Mouse (Mus musculus): ENCODE results near the gene Cdc6. TPM values are rescaled to one million over a fixed set of nuclear protein-coding genes. Genes with fewer than 3 reads are reported as not detected.
"Not testable (repeated sequence)": the region's sequence is repeated elsewhere in the genome, so short reads cannot be mapped to it uniquely, and the experiment has no call there.

Gene Cdc6
- total and polyA plus RNA-seq, 3 experiments = 0.13 to 0.32 (median 0.14) TPM

GRCm38 (mm10) chr11:98910415-98910814, 2.8 kb downstream of the Cdc6 start:
- no peak overlapping the region for H3K27ac ChIP-seq
- 70% methylated on average over 11 of the region's 11 CpGs for WGBS
- H3K27me3 ChIP-seq (ENCODE audit: control insufficient read depth, insufficient read depth, low read length) = no peaks in the 10 kb centered on the region
- no peaks in the 10 kb centered on the region for H3K36me3 ChIP-seq (ENCODE audit: control insufficient read depth, insufficient read depth, low read length)
- H3K4me3 ChIP-seq = no peak overlapping the region
- H3K79me2 ChIP-seq (replicated peaks; ENCODE audit: control insufficient read depth, insufficient read depth, low read length) = no peaks in the 10 kb centered on the region
- TF ChIP-seq POLR2A (IDR thresholded peaks at IDR 0.05; ENCODE audit: insufficient read depth, low read depth, low read length) = no peak
- TF ChIP-seq CTCF (IDR thresholded peaks at IDR 0.05) = no peak
- no peak for TF ChIP-seq EP300 (IDR thresholded peaks at IDR 0.05; ENCODE audit: insufficient read depth, low read depth, low read length)
- peaks cover 1% of the 10 kb centered on the region; the same call in 1 of the 2 replicates for H3K4me1 ChIP-seq (ENCODE audit: control insufficient read depth, insufficient read depth, low read length)
- H3K9ac ChIP-seq (ENCODE audit: low read depth, low read length) = no peak overlapping the region
- intact Hi-C loops (cut with DNase I) = no loop called here
- DNase-seq = peak; percentile 28 to 41

DNA sequence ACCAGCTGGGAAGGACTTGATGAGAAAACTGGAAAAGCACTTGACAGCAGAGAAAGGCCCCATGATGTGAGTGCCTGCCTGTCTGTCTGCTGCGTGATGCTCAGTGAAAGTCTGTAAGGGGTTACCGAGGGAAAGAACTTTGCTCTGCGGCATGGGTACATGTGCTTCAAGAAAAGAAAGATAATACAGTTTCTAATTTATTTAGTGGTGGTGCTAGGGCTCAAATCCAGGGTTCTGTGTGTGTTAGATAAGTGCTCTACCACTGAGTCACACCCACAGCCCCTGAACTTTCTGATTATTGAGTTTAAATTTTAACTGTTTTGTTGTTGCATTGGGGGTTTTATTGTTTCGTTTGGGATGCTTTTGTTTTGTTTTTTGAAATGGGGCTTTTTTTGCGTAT, 3.9 kb downstream of the Cdc6 start:
- H3K27me3 ChIP-seq (ENCODE audit: control insufficient read depth, insufficient read depth, low read length) = no peaks in the 10 kb centered on the region
- no peaks in the 10 kb centered on the region for H3K79me2 ChIP-seq (replicated peaks; ENCODE audit: control insufficient read depth, insufficient read depth, low read length)
- DNase-seq = no peak
- peaks cover 1% of the 10 kb centered on the region; the same call in 1 of the 2 replicates for H3K4me1 ChIP-seq (ENCODE audit: control insufficient read depth, insufficient read depth, low read length)
- H3K9ac ChIP-seq (ENCODE audit: low read depth, low read length) = no peak overlapping the region
- 70% methylated on average over 5 of the region's 5 CpGs for WGBS
- H3K36me3 ChIP-seq (ENCODE audit: control insufficient read depth, insufficient read depth, low read length) = no peaks in the 10 kb centered on the region
- TF ChIP-seq POLR2A (IDR thresholded peaks at IDR 0.05; ENCODE audit: insufficient read depth, low read depth, low read length) (no peak), CTCF (IDR thresholded peaks at IDR 0.05) (no peak), EP300 (IDR thresholded peaks at IDR 0.05; ENCODE audit: insufficient read depth, low read depth, low read length) (no peak)
- no peak overlapping the region for H3K27ac ChIP-seq
- intact Hi-C loops (cut with DNase I) = no loop called here
- H3K4me3 ChIP-seq = no peak overlapping the region

- no peak overlapping the region for H3K27ac ChIP-seq
- H3K36me3 ChIP-seq (ENCODE audit: control insufficient read depth, insufficient read depth, low read length) = no peaks in the 10 kb centered on the region
- H3K79me2 ChIP-seq (replicated peaks; ENCODE audit: control insufficient read depth, insufficient read depth, low read length) = no peaks in the 10 kb centered on the region
- no peak overlapping the region for H3K4me3 ChIP-seq
- WGBS = 79% methylated on average over 11 of the region's 11 CpGs
- intact Hi-C loops (cut with DNase I) = no loop called here
- DNase-seq = peak; percentile 21 to 23
- TF ChIP-seq EP300 (IDR thresholded peaks at IDR 0.05; ENCODE audit: insufficient read depth, low read depth, low read length) (no peak), POLR2A (IDR thresholded peaks at IDR 0.05; ENCODE audit: insufficient read depth, low read depth, low read length) (no peak), CTCF (IDR thresholded peaks at IDR 0.05) (no peak)
- H3K27me3 ChIP-seq (ENCODE audit: control insufficient read depth, insufficient read depth, low read length) = no peaks in the 10 kb centered on the region
- H3K9ac ChIP-seq (ENCODE audit: low read depth, low read length) = no peak overlapping the region
- peaks cover 9% of the 10 kb centered on the region for H3K4me1 ChIP-seq (ENCODE audit: control insufficient read depth, insufficient read depth, low read length)
Observed at GRCm38 (mm10) chr11:98914196-98914595, 6.6 kb downstream of the Cdc6 start.

DNA sequence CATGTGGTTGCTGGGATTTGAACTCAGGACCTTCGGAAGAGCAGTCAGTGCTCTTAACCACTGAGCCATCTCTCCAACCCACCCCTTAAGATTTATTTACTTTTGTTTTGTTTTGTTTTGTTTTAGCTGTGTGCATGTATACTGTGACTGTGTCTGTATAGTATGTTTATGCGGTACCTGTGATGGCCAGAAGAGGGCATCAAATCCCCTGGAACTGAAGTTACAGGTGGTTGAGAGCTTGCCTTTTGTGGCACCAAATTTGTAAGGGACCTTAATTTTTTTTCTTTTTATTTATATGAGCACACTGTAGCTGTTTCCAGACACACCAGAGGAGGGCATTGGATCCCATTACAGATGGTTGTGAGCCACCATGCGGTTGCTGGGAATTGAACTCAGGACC, 8.8 kb downstream of the Cdc6 start:
- H3K4me3 ChIP-seq; H3K27me3 ChIP-seq (ENCODE audit: control insufficient read depth, insufficient read depth, low read length); H3K9ac ChIP-seq (ENCODE audit: low read depth, low read length); H3K36me3 ChIP-seq (ENCODE audit: control insufficient read depth, insufficient read depth, low read length); intact Hi-C loops (cut with DNase I); H3K79me2 ChIP-seq (replicated peaks; ENCODE audit: control insufficient read depth, insufficient read depth, low read length); DNase-seq; H3K4me1 ChIP-seq (ENCODE audit: control insufficient read depth, insufficient read depth, low read length); H3K27ac ChIP-seq: not testable (repeated sequence)
- peak; percentile 55 for TF ChIP-seq CTCF (IDR thresholded peaks at IDR 0.05)
- 96% methylated on average over 3 of the region's 3 CpGs for WGBS

DNA sequence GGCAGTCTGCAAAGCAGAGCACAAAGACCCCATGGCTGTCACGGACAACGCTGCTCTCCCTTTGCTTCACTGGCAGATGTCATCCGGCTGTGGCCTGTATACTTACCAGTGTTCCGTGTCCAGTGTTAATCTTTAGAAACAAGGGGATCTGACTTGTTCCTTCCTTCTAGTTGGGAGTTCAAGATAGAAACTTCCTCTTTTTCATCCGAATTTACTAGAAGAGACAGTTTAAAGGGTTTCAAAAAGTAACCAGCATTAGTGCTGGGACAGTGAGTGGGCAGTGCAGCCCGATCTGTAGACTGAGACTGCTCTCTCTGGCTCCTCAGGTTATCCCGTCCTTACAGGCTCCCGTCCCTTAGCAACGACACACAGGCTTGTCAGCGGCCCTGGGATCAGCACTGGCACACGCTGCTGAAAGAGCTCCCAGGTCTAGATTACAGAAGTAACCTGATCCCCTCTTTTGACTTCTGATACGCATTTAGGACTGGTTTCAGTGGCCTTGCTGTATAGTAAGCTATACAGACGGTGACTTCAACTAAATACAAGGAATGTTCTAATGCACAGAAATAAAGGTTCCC, 9.9 kb downstream of the Cdc6 start:
- Histone ChIP-seq H3K36me3 (ENCODE audit: control insufficient read depth, insufficient read depth, low read length) (no peaks in the 10 kb centered on the region), H3K4me3 (no peak overlapping the region), H3K27me3 (ENCODE audit: control insufficient read depth, insufficient read depth, low read length) (no peaks in the 10 kb centered on the region), H3K4me1 (ENCODE audit: control insufficient read depth, insufficient read depth, low read length) (peaks cover 12% of the 10 kb centered on the region), H3K27ac (peak overlapping the region; percentile 51), H3K9ac (ENCODE audit: low read depth, low read length) (no peak overlapping the region), H3K79me2 (replicated peaks; ENCODE audit: control insufficient read depth, insufficient read depth, low read length) (no peaks in the 10 kb centered on the region)
- peak; percentile 40 to 45 for DNase-seq
- intact Hi-C loops (cut with DNase I) = no loop called here
- 40% methylated on average over 13 of the region's 13 CpGs for WGBS
- TF ChIP-seq POLR2A (IDR thresholded peaks at IDR 0.05; ENCODE audit: insufficient read depth, low read depth, low read length) (no peak), CTCF (IDR thresholded peaks at IDR 0.05) (no peak), EP300 (IDR thresholded peaks at IDR 0.05; ENCODE audit: insufficient read depth, low read depth, low read length) (no peak)

DNA sequence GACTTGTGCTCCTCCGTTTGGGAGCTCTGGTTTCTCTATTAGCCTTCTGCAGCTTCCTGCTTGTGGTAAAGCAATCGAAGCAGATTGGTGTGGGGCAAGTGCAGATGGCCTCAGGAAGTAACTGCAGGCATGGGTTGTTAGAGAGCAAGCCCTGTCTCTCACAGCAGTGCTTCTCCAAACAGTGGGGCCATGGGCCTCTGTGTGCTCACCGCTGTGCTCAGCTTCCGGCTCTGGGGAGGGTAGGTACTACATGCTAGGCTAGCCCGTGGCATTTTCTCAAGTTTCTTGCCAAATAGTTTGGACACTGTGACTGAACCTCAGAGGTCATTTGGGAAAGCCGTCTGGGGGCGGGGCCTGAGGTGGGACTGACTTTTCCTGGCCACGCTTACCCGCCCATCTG, 10.6 kb downstream of the Cdc6 start:
- intact Hi-C loops (cut with DNase I) = no loop called here
- Histone ChIP-seq H3K79me2 (replicated peaks; ENCODE audit: control insufficient read depth, insufficient read depth, low read length) (no peaks in the 10 kb centered on the region), H3K4me3 (peak overlapping the region; percentile 0; the same call in 1 of the 2 replicates), H3K9ac (ENCODE audit: low read depth, low read length) (no peak overlapping the region), H3K27ac (peak overlapping the region; percentile 51), H3K27me3 (ENCODE audit: control insufficient read depth, insufficient read depth, low read length) (no peaks in the 10 kb centered on the region), H3K4me1 (ENCODE audit: control insufficient read depth, insufficient read depth, low read length) (peaks cover 17% of the 10 kb centered on the region), H3K36me3 (ENCODE audit: control insufficient read depth, insufficient read depth, low read length) (no peaks in the 10 kb centered on the region)
- DNase-seq = peak; percentile 63 to 66
- no peak for TF ChIP-seq POLR2A (IDR thresholded peaks at IDR 0.05; ENCODE audit: insufficient read depth, low read depth, low read length)
- TF ChIP-seq CTCF (IDR thresholded peaks at IDR 0.05) = peak; percentile 23; the same call in 1 of the 2 replicates
- peak; percentile 68; the same call in 1 of the 2 replicates for TF ChIP-seq EP300 (IDR thresholded peaks at IDR 0.05; ENCODE audit: insufficient read depth, low read depth, low read length)
- WGBS = 22% methylated on average over 9 of the region's 9 CpGs

Data from heart, adult 2 months (tissue).